Mouse (Mus musculus) cerebellum, postnatal 36 days (tissue): ENCODE measurements around the gene Pde4dip.

Experiments
- DNase-seq, 2 experiments: peaks; one replicate each; pipeline ENCODE4 v3.0.0; 2021 to 2022; ENCODE audit warnings: mixed read lengths in 2 of 2

Pde4dip gene

GRCm38 (mm10) chr3:97642001-97642400 is 246.5 kb downstream of the Pde4dip start:
- no peak for DNase-seq

DNA sequence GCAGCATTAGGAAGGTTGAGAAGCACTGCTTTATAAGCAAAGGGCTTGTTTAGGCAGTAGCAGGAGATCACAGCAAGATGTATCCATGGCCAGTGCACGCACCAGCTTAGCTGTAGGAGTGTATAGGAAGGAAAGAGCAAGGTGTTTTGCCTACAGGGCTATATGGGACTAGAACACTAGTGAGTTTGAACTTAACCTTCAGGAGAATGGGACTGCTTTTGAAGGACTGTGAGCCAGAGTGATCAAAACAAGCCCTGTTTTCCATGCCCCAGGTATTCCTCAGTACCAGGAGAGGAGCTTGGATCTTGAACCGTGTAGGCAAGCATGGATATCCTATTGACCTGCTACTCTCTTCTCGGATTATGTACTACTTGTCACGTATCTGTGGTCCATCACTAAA is 247.1 kb downstream of the Pde4dip start:
- no peak for DNase-seq
